Mouse (Mus musculus): Measurements from ENCODE around the gene Ampd1. TPM values are rescaled to one million over a fixed set of nuclear protein-coding genes. Genes with fewer than 3 reads are reported as not detected.
A peak's percentile ranks its signal among the peaks of the same experiment; 100 is the strongest.

Gene Ampd1
- polyA plus RNA-seq, 1 experiment, result not detected

- DNase-seq (ENCODE audit: extremely low spot score in 1 of 2, low spot score in 1 of 2), result no peak
Measured at GRCm38 (mm10) chr3:103101909-103102308, 28.1 kb downstream of the Ampd1 start.

GRCm38 (mm10) chr3:103102454-103103390 is 28.9 kb downstream of the Ampd1 start, which contains the start of gene Dennd2c:
TSS of gene Dennd2c (plus strand) at chr3:103102604.
- peak; percentile 15 to 70 for DNase-seq (ENCODE audit: extremely low spot score in 1 of 2, low spot score in 1 of 2)

GRCm38 (mm10) chr3:103107565-103108240 is 33.9 kb downstream of the Ampd1 start:
- no peak for DNase-seq (ENCODE audit: extremely low spot score in 1 of 2, low spot score in 1 of 2)

- DNase-seq (ENCODE audit: extremely low spot score in 1 of 2, low spot score in 1 of 2), result no peak
Measured at GRCm38 (mm10) chr3:103112216-103112615, 38.4 kb downstream of the Ampd1 start.

GRCm38 (mm10) chr3:103123636-103124035 is 49.8 kb downstream of the Ampd1 start:
- DNase-seq (ENCODE audit: extremely low spot score in 1 of 2, low spot score in 1 of 2), result no peak

GRCm38 (mm10) chr3:103126138-103126537 is 52.3 kb downstream of the Ampd1 start:
- DNase-seq (ENCODE audit: extremely low spot score in 1 of 2, low spot score in 1 of 2), result no peak

- no peak for DNase-seq (ENCODE audit: extremely low spot score in 1 of 2, low spot score in 1 of 2)
Measured at GRCm38 (mm10) chr3:103127177-103127576, 53.4 kb downstream of the Ampd1 start.

- no peak for DNase-seq (ENCODE audit: extremely low spot score in 1 of 2, low spot score in 1 of 2)
Measured at GRCm38 (mm10) chr3:103127721-103128120, 53.9 kb downstream of the Ampd1 start.

- DNase-seq (ENCODE audit: extremely low spot score in 1 of 2, low spot score in 1 of 2), result no peak
Measured at GRCm38 (mm10) chr3:103128251-103128650, 54.4 kb downstream of the Ampd1 start.

GRCm38 (mm10) chr3:103129367-103130159 is 55.7 kb downstream of the Ampd1 start:
- DNase-seq (ENCODE audit: extremely low spot score in 1 of 2, low spot score in 1 of 2), result no peak

GRCm38 (mm10) chr3:103130236-103130751 is 56.5 kb downstream of the Ampd1 start:
- peak in 1 of 2 experiments; percentile 4 for DNase-seq (ENCODE audit: extremely low spot score in 1 of 2, low spot score in 1 of 2)

- no peak for DNase-seq (ENCODE audit: extremely low spot score in 1 of 2, low spot score in 1 of 2)
Measured at GRCm38 (mm10) chr3:103133098-103133497, 59.3 kb downstream of the Ampd1 start.

GRCm38 (mm10) chr3:103136414-103137077 is 62.7 kb downstream of the Ampd1 start:
- no peak for DNase-seq (ENCODE audit: extremely low spot score in 1 of 2, low spot score in 1 of 2)

GRCm38 (mm10) chr3:103139047-103139446 is 65.2 kb downstream of the Ampd1 start:
- no peak for DNase-seq (ENCODE audit: extremely low spot score in 1 of 2, low spot score in 1 of 2)

GRCm38 (mm10) chr3:103140095-103140838 is 66.5 kb downstream of the Ampd1 start:
- peak in 1 of 2 experiments; percentile 17 for DNase-seq (ENCODE audit: extremely low spot score in 1 of 2, low spot score in 1 of 2)

GRCm38 (mm10) chr3:103141287-103141686 is 67.5 kb downstream of the Ampd1 start:
- DNase-seq (ENCODE audit: extremely low spot score in 1 of 2, low spot score in 1 of 2), result peak in 1 of 2 experiments; percentile 7

GRCm38 (mm10) chr3:103142366-103142765 is 68.6 kb downstream of the Ampd1 start:
- no peak for DNase-seq (ENCODE audit: extremely low spot score in 1 of 2, low spot score in 1 of 2)

- no peak for DNase-seq (ENCODE audit: extremely low spot score in 1 of 2, low spot score in 1 of 2)
Measured at GRCm38 (mm10) chr3:103145336-103145735, 71.5 kb downstream of the Ampd1 start.

- DNase-seq (ENCODE audit: extremely low spot score in 1 of 2, low spot score in 1 of 2), result no peak
Measured at GRCm38 (mm10) chr3:103145791-103146190, 72.0 kb downstream of the Ampd1 start.
